Mouse (Mus musculus): ENCODE measurements around the gene Gcdh.

DNA sequence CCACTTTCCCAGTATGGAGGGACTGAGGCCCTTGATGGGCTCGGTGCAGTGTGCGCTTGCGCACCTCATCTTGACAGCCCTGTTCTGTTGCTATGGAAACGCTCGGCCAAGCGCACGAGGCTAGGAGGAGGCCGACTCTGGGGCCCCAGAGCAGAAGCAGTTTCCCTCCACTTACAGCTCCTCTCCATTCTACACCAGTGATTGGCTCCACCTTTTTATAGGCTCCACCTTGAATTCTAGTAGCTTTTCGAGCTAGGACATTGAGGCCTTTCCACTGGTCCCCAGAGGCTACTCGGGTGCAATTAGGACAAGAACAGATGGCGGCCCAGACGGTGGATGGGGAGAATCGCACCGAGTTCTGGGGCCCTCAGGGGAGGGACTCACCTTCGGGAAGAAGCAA lies 41.1 kb upstream of the Gcdh start:
- TF ChIP-seq FLI1 (IDR thresholded peaks at IDR 0.05; ENCODE audit: low read length) (no peak), GATA1 (IDR thresholded peaks at IDR 0.05; ENCODE audit: borderline replicate concordance, low read length) (no peak)

All from megakaryocyte, embryonic 14.5 days (primary cell).